Mouse (Mus musculus) lung, postnatal 0 days (tissue): Measurements from ENCODE around the gene Dnah12.

ENCODE experiments used
- CTCF ChIP-seq: IDR thresholded peaks from 2 replicates; pipeline ENCODE4 v1.5.1; 2016; ENCODE audit warnings: antibody characterized with exemption, mild to moderate bottlenecking
- EP300 ChIP-seq: IDR thresholded peaks from 2 replicates; pipeline ENCODE4 v1.6.1; 2016; ENCODE audit warnings: antibody characterized with exemption, mild to moderate bottlenecking, control low read depth

DNA sequence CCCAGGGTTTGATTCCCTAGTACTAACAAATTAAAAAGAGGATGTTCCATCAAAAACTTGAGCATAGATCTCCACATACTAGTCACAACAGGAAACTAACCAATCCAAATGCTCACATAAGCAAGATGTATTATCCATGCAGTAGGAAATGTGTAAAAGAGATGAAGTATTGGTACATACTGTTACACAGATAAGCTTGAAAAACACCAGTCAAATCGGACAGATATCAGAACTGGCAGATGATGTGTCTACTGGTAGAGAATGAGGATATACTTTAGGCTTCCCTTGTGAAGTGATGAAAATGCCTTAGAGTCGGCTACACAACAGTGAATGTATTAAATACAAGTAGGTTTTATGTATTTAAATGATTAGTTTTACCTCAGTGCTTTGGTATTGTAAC, 30.6 kb upstream of the Dnah12 start:
- TF ChIP-seq CTCF = no peak
- no peak for TF ChIP-seq EP300
